Mouse (Mus musculus): ENCODE results near the gene Gm14862.
A peak's percentile ranks its signal among the peaks of the same experiment; 100 is the strongest.
"Not testable (repeated sequence)": the region's sequence is repeated elsewhere in the genome, so short reads cannot be mapped to it uniquely, and the experiment has no call there.

Gene Gm14862

GRCm38 (mm10) chrX:9256766-9257165 is at the start of gene Gm14862:
Gene Gm14862, minus strand, starts transcription at chrX:9256899.
- no peak for DNase-seq (ENCODE audit: low spot score)

GRCm38 (mm10) chrX:9303455-9303854 is 46.8 kb upstream of the Gm14862 start:
- no peak for DNase-seq (ENCODE audit: low spot score)

- DNase-seq (ENCODE audit: low spot score): no peak
Observed at GRCm38 (mm10) chrX:9302791-9303190, 46.1 kb upstream of the Gm14862 start.

- DNase-seq (ENCODE audit: low spot score): no peak
Observed at GRCm38 (mm10) chrX:9298413-9298864, 41.7 kb upstream of the Gm14862 start.

GRCm38 (mm10) chrX:9293140-9293829 is 36.6 kb upstream of the Gm14862 start:
- DNase-seq (ENCODE audit: low spot score): not testable (repeated sequence)

- DNase-seq (ENCODE audit: low spot score): not testable (repeated sequence)
Observed at GRCm38 (mm10) chrX:9283464-9283863, 26.8 kb upstream of the Gm14862 start, which contains the start of gene H2al1m. Gene H2al1m, plus strand, starts transcription at chrX:9283764.

- no peak for DNase-seq (ENCODE audit: low spot score)
Observed at GRCm38 (mm10) chrX:9274321-9274720, 17.6 kb upstream of the Gm14862 start.

- DNase-seq (ENCODE audit: low spot score): no peak
Observed at GRCm38 (mm10) chrX:9273377-9274002, 16.8 kb upstream of the Gm14862 start.

GRCm38 (mm10) chrX:9272460-9273361 is 16.0 kb upstream of the Gm14862 start, which contains the start of gene Xk:
Gene Xk, plus strand, starts transcription at chrX:9272756.
- peak; percentile 15 for DNase-seq (ENCODE audit: low spot score)

- DNase-seq (ENCODE audit: low spot score): no peak
Observed at GRCm38 (mm10) chrX:9271947-9272459, 15.3 kb upstream of the Gm14862 start.

GRCm38 (mm10) chrX:9271112-9271511 is 14.4 kb upstream of the Gm14862 start:
- no peak for DNase-seq (ENCODE audit: low spot score)

- DNase-seq (ENCODE audit: low spot score): no peak
Observed at GRCm38 (mm10) chrX:9259267-9259666, 2.6 kb upstream of the Gm14862 start.

GRCm38 (mm10) chrX:9257831-9258230 is 1.1 kb upstream of the Gm14862 start:
- no peak for DNase-seq (ENCODE audit: low spot score)

- no peak for DNase-seq (ENCODE audit: low spot score)
Observed at GRCm38 (mm10) chrX:9254901-9255300, 1.8 kb downstream of the Gm14862 start.

- no peak for DNase-seq (ENCODE audit: low spot score)
Observed at GRCm38 (mm10) chrX:9253990-9254389, 2.7 kb downstream of the Gm14862 start.

GRCm38 (mm10) chrX:9248911-9249310 is 7.8 kb downstream of the Gm14862 start:
- no peak for DNase-seq (ENCODE audit: low spot score)

- DNase-seq (ENCODE audit: low spot score): no peak
Observed at GRCm38 (mm10) chrX:9244603-9245336, 11.9 kb downstream of the Gm14862 start.

GRCm38 (mm10) chrX:9243381-9243864 is 13.3 kb downstream of the Gm14862 start:
- DNase-seq (ENCODE audit: low spot score): no peak

GRCm38 (mm10) chrX:9240737-9241591 is 15.7 kb downstream of the Gm14862 start:
- no peak for DNase-seq (ENCODE audit: low spot score)

GRCm38 (mm10) chrX:9227105-9227504 is 29.6 kb downstream of the Gm14862 start:
- DNase-seq (ENCODE audit: low spot score): no peak
